Mouse (Mus musculus) left cerebral cortex, adult 2 months (tissue): ENCODE measurements at regions not wholly inside any gene's neighbourhood (a gene's known extent, or its start where the extent isn't known, plus 50 kb on each side); places are given as distances from the start of the nearest gene placed in this dataset.
A peak's percentile ranks its signal among the peaks of the same experiment; 100 is the strongest.

ENCODE experiments used
- DNase-seq, 2 experiments: peaks; one replicate each; pipeline ENCODE4 v3.0.0; 2021 to 2022; ENCODE audit warnings: low spot score in 2 of 2, mixed read lengths in 1 of 2; ENCODE audit errors: extremely low spot score in 1 of 2
- H3K27ac ChIP-seq: fragments of 200-600 bp; 2 replicates; pipeline ENCODE4 v1.8.1; 2022
- H3K4me3 ChIP-seq: fragments of 200-600 bp; 2 replicates; pipeline ENCODE4 v1.8.1; 2022
- CTCF ChIP-seq: fragments of 200-600 bp; IDR thresholded peaks from 2 replicates; pipeline ENCODE4 v1.8.1; 2022; ENCODE audit warnings: antibody characterized with exemption, mild to moderate bottlenecking, moderate library complexity
- intact Hi-C: fragments of 180-260 bp; cut with DNase I; formaldehyde crosslinking; loops from one replicate; pipeline ENCODE4 v1.15.1; 2025

- H3K4me3 ChIP-seq: no peak overlapping the region
- no peak for TF ChIP-seq CTCF
- intact Hi-C loops: no loop called here
- H3K27ac ChIP-seq: no peak overlapping the region
- DNase-seq: no peak
Measured at GRCm38 (mm10) chr8:103166623-103167316, 381.3 kb upstream of the Cdh11 start.

GRCm38 (mm10) chr8:103173313-103173712 is 387.9 kb upstream of the Cdh11 start:
- DNase-seq: no peak
- TF ChIP-seq CTCF: no peak
- Histone ChIP-seq H3K27ac (no peak overlapping the region), H3K4me3 (no peak overlapping the region)
- intact Hi-C loops: no loop called here

- TF ChIP-seq CTCF: no peak
- Histone ChIP-seq H3K4me3 (no peak overlapping the region), H3K27ac (no peak overlapping the region)
- DNase-seq: no peak
- intact Hi-C loops: no loop called here
Measured at GRCm38 (mm10) chr8:103173803-103174429, 388.5 kb upstream of the Cdh11 start.

- Histone ChIP-seq H3K4me3 (no peak overlapping the region), H3K27ac (no peak overlapping the region)
- intact Hi-C loops: no loop called here
- DNase-seq: no peak
- TF ChIP-seq CTCF: no peak
Measured at GRCm38 (mm10) chr8:103180661-103181060, 395.2 kb upstream of the Cdh11 start.

- DNase-seq: no peak
- intact Hi-C loops: no loop called here
- TF ChIP-seq CTCF: no peak
- Histone ChIP-seq H3K27ac (no peak overlapping the region), H3K4me3 (no peak overlapping the region)
Measured at GRCm38 (mm10) chr8:103188720-103189498, 403.5 kb upstream of the Cdh11 start.

GRCm38 (mm10) chr8:103198251-103198650 is 412.8 kb upstream of the Cdh11 start:
- H3K4me3 ChIP-seq: no peak overlapping the region
- DNase-seq: no peak
- TF ChIP-seq CTCF: no peak
- intact Hi-C loops: no loop called here
- H3K27ac ChIP-seq: no peak overlapping the region

GRCm38 (mm10) chr8:103199696-103200615 is 414.5 kb upstream of the Cdh11 start:
- intact Hi-C loops: no loop called here
- Histone ChIP-seq H3K27ac (no peak overlapping the region), H3K4me3 (no peak overlapping the region)
- no peak for DNase-seq
- TF ChIP-seq CTCF: no peak

- DNase-seq: no peak
- H3K4me3 ChIP-seq: no peak overlapping the region
- intact Hi-C loops: no loop called here
- no peak overlapping the region for H3K27ac ChIP-seq
- TF ChIP-seq CTCF: no peak
Measured at GRCm38 (mm10) chr8:103203710-103204109, 418.3 kb upstream of the Cdh11 start.

- TF ChIP-seq CTCF: no peak
- H3K27ac ChIP-seq: no peak overlapping the region
Measured at GRCm38 (mm10) chr8:103214606-103215005, 429.2 kb upstream of the Cdh11 start.

GRCm38 (mm10) chr8:103230741-103231475 is 445.5 kb upstream of the Cdh11 start:
- H3K27ac ChIP-seq: peak overlapping the region; percentile 70
- no peak overlapping the region for H3K4me3 ChIP-seq
- DNase-seq: peak in 1 of 2 experiments; percentile 13
- intact Hi-C loops: no loop called here
- TF ChIP-seq CTCF: no peak

More at GRCm38 (mm10) chr8:103214606-103215005, 429.2 kb upstream of the Cdh11 start:
- no peak for DNase-seq
- H3K4me3 ChIP-seq: no peak overlapping the region
- intact Hi-C loops: no loop called here

- intact Hi-C loops: no loop called here
- no peak for TF ChIP-seq CTCF
- Histone ChIP-seq H3K4me3 (no peak overlapping the region), H3K27ac (no peak overlapping the region)
- no peak for DNase-seq
Measured at GRCm38 (mm10) chr8:103234374-103234773, 448.9 kb upstream of the Cdh11 start.
